Mouse (Mus musculus) liver, embryonic 14.5 days (tissue): Measurements from ENCODE around the gene Atxn7l1. TPM values are rescaled to one million over a fixed set of nuclear protein-coding genes. Genes with fewer than 3 reads are reported as not detected.

ENCODE experiments used
- ATAC-seq: fragments of 200-750 bp; cut with Nextera tagmentation; 2 replicates; pipeline ENCODE4 v1.8.0; 2017; ENCODE audit warnings: moderate number of reproducible peaks, mild to moderate bottlenecking, moderate library complexity; ENCODE audit not compliant: insufficient read depth
- DNase-seq, 3 experiments: peaks; one replicate each; pipeline ENCODE4 v3.0.0-alpha.2; 2012 to 2013; ENCODE audit warnings: low read depth in 3 of 3, low spot score in 3 of 3
- H3K27ac ChIP-seq: fragments of 300-500 bp; sonication (generic); 2 replicates; pipeline ENCODE4 v1.5.1; 2014; ENCODE audit warnings: moderate library complexity, mild to moderate bottlenecking, control low read depth, inconsistent platforms
- H3K27me3 ChIP-seq: fragments of 300-500 bp; sonication (generic); 2 replicates; pipeline ENCODE4 v1.6.1; 2014; ENCODE audit warnings: mild to moderate bottlenecking, low read length, moderate library complexity; ENCODE audit not compliant: control insufficient read depth, insufficient read depth
- H3K36me3 ChIP-seq: fragments of 300-500 bp; sonication (generic); replicated peaks from 2 replicates; pipeline ENCODE4 v1.6.1; 2014; ENCODE audit warnings: low read depth; ENCODE audit not compliant: control insufficient read depth, insufficient read depth
- H3K4me1 ChIP-seq, 2 experiments: fragments of 200-500 bp in 1 of 2; fragments of 300-500 bp in 1 of 2; sonication (generic) in 1 of 2; replicated peaks; 2 replicates each; pipeline ENCODE4 v1.6.1; 2012 to 2014; ENCODE audit warnings: antibody characterized with exemption in 1 of 2, inconsistent platforms in 1 of 2, low read length in 1 of 2; ENCODE audit not compliant: control insufficient read depth in 2 of 2, insufficient read depth in 2 of 2
- H3K4me2 ChIP-seq: fragments of 300-500 bp; sonication (generic); 2 replicates; pipeline ENCODE4 v1.6.1; 2014; ENCODE audit warnings: low read depth, mild to moderate bottlenecking, control low read depth, moderate library complexity
- H3K4me3 ChIP-seq, 2 experiments: fragments of 200-500 bp in 1 of 2; fragments of 300-500 bp in 1 of 2; sonication (generic) in 1 of 2; 2 replicates each; pipeline ENCODE4 v1.5.1; 2012 to 2014; ENCODE audit warnings: low read depth in 2 of 2, low read length in 2 of 2, mild to moderate bottlenecking in 2 of 2, control low read depth in 1 of 2, inconsistent platforms in 1 of 2, moderate library complexity in 1 of 2; ENCODE audit not compliant: insufficient read depth in 1 of 2
- H3K9ac ChIP-seq: fragments of 300-500 bp; sonication (generic); replicated peaks from 2 replicates; pipeline ENCODE4 v1.6.1; 2014; ENCODE audit warnings: mild to moderate bottlenecking, control low read depth, moderate library complexity
- H3K9me3 ChIP-seq: fragments of 300-500 bp; sonication (generic); 2 replicates; pipeline ENCODE4 v1.6.1; 2016; ENCODE audit warnings: low read length, mixed read lengths; ENCODE audit not compliant: control insufficient read depth
- CTCF ChIP-seq: IDR thresholded peaks from 2 replicates; pipeline ENCODE4 v1.5.1; 2016; ENCODE audit warnings: antibody characterized with exemption, low read depth, control low read depth
- EP300 ChIP-seq: IDR thresholded peaks from 2 replicates; pipeline ENCODE4 v1.6.1; 2016; ENCODE audit warnings: antibody characterized with exemption, low read depth
- WGBS: fragments of 180-500 bp; shearing (Covaris S2); extraction: QIAGEN DNeasy Blood & Tissue Kit; methylation state at CpG from one replicate; pipeline ENCODE4 v1.1.7; 2014; ENCODE audit not compliant: insufficient replicate concordance; 5-methylcytosine and 5-hydroxymethylcytosine counted together
- polyA plus RNA-seq, 2 experiments: library from polyadenylated mRNA; depleted of rRNA in 1 of 2; stranded (reverse) in 1 of 2; unstranded in 1 of 2; fragments of >200 nt; fragmentation: Nextera tagmentation in 1 of 2; extraction: Ambion mirVana in 1 of 2; gene quantifications; 2 replicates each; pipeline versions ENCODE4 v1.2.1 to v1.2.3; 2012 to 2014

Gene Atxn7l1
- polyA plus RNA-seq, 2 experiments: 13.3 to 13.9 TPM

DNA sequence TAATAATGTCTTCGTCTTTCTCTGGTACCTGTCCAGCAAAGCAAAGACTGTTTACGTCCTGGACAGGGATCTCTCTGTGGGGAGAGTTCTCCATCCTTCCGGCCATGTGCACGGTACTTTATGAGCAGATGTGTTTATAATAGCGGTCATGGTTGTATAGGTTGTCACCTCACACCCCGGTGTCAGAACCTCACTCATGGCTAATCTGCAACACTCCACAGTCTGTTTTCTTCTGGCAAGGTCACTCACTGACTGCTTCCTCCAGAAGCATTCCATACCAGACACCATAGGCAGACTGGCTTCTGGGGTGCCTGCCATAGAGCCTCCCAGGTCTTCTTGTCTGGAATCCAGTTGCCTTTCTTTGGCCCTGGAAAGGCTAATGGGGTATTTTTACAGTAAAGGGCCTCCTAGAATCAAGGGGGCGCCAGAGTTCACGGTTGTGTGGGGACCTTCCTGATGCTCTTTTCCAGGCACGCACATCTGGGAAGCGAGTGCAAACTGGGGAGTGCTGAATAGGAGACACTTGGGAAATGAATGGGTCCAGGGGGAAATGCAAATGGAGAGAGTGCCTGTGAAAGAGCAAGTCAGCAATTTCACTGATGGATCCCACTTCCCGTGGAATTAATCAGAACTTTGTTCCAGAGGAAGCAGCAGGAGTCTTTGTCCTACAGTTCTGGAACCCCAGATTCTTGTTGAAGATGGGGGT is 89.0 kb downstream of the Atxn7l1 start:
- Histone ChIP-seq H3K9ac (no peak overlapping the region), H3K4me2 (no peak overlapping the region), H3K27ac (no peak overlapping the region), H3K27me3 (no peaks in the 10 kb centered on the region), H3K4me1 (peaks cover 0 to 5% of the 10 kb centered on the region in 2 experiments; a peak in 2 of 4 replicates), H3K36me3 (no peaks in the 10 kb centered on the region), H3K4me3 (no peak overlapping the region), H3K9me3 (no peaks in the 10 kb centered on the region)
- ATAC-seq: no peak
- TF ChIP-seq CTCF: peak; percentile 39
- TF ChIP-seq EP300: no peak
- no peak for DNase-seq
- WGBS: 81% methylated on average over 11 of the region's 11 CpGs

GRCm38 (mm10) chr12:33237108-33237507 is 89.6 kb downstream of the Atxn7l1 start:
- Histone ChIP-seq H3K36me3 (no peaks in the 10 kb centered on the region), H3K9me3 (no peaks in the 10 kb centered on the region), H3K27ac (no peak overlapping the region), H3K4me3 (no peak overlapping the region), H3K9ac (no peak overlapping the region), H3K4me2 (no peak overlapping the region), H3K27me3 (no peaks in the 10 kb centered on the region), H3K4me1 (peaks cover 0 to 5% of the 10 kb centered on the region in 2 experiments; a peak in 2 of 4 replicates)
- no peak for ATAC-seq
- no peak for TF ChIP-seq EP300
- TF ChIP-seq CTCF: no peak
- DNase-seq: no peak
- WGBS: 58% methylated on average over 5 of the region's 5 CpGs

- 88% methylated on average over 8 of the region's 8 CpGs for WGBS
- no peak for TF ChIP-seq EP300
- TF ChIP-seq CTCF: no peak
- Histone ChIP-seq H3K4me2 (no peak overlapping the region), H3K9ac (no peak overlapping the region), H3K9me3 (no peaks in the 10 kb centered on the region), H3K36me3 (no peaks in the 10 kb centered on the region), H3K4me3 (no peak overlapping the region), H3K27ac (no peak overlapping the region), H3K27me3 (no peaks in the 10 kb centered on the region), H3K4me1 (no peaks in the 10 kb centered on the region)
- no peak for ATAC-seq
- no peak for DNase-seq
Measured at GRCm38 (mm10) chr12:33242679-33243078, 95.2 kb downstream of the Atxn7l1 start.

DNA sequence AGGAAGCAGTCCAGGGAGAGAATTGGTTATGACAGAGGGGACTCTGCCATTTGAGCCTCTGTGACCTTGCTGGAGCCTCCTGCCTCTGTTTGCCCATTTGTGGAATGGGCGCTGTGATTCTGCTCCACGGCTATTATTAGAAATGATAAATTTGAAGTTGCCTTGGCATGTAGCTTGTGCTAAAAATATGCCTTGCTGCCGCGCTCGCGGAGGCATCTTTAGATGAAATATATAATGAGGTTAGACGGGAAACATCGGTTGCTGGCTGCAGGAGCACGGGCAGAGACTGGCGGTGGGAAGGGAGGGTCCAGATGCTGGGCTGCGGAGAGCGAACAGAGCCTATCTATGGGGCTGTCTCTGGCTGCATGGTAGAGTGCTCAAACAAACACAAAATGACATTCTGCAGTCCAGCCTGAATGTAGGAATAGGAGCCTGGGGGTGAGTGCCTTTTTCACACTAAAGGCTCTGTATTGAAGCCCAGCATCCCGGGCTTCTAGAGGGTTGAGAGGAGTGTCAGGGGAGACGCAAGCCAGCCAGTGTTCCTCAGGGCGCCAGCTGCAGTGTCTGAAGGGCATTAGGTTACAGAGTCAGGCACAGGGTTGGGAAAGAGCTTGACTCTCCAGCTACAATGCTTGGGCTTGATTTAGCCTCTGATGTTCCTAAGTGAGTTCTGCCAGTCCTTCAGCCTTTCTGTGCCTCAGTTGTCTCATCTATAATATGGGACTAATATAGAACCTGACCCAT is 96.8 kb downstream of the Atxn7l1 start:
- H3K27me3 ChIP-seq: no peaks in the 10 kb centered on the region
- H3K9ac ChIP-seq: no peak overlapping the region
- no peaks in the 10 kb centered on the region for H3K4me1 ChIP-seq
- no peak overlapping the region for H3K4me2 ChIP-seq
- WGBS: 79% methylated on average over 15 of the region's 15 CpGs
- no peaks in the 10 kb centered on the region for H3K36me3 ChIP-seq
- no peak for DNase-seq
- ATAC-seq: no peak
- TF ChIP-seq EP300: no peak
- no peak for TF ChIP-seq CTCF
- H3K27ac ChIP-seq: no peak overlapping the region
- H3K9me3 ChIP-seq: no peaks in the 10 kb centered on the region
- no peak overlapping the region for H3K4me3 ChIP-seq

DNA sequence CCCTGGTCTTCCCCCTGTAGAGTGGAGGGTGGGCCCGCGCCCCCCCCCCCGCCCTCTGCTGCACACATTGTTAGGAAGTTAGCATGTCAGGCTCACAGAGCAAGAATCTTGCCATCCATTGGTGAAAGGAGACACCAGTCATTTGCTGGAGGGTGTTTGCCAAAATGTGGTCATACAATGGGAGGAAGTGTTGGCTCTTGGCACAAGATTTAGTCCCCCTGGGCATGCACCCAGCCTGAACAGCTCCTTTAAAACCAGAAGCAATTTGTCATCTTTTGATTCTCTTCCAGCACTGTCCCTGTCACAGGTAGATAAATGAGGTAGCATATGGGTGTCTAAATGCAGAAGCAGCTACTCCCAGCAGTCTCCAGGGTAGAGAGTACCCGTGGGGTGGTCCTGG is 98.0 kb downstream of the Atxn7l1 start:
- H3K9me3 ChIP-seq: no peaks in the 10 kb centered on the region
- 67% methylated on average over 4 of the region's 4 CpGs for WGBS
- DNase-seq: no peak
- ATAC-seq: no peak
- no peak overlapping the region for H3K4me2 ChIP-seq
- H3K27me3 ChIP-seq: no peaks in the 10 kb centered on the region
- H3K4me1 ChIP-seq: no peaks in the 10 kb centered on the region
- TF ChIP-seq CTCF (no peak), EP300 (no peak)
- no peak overlapping the region for H3K4me3 ChIP-seq
- H3K36me3 ChIP-seq: no peaks in the 10 kb centered on the region
- H3K9ac ChIP-seq: no peak overlapping the region
- no peak overlapping the region for H3K27ac ChIP-seq
